Mouse (Mus musculus) common myeloid progenitor, adult 5-6 weeks (primary cell): ENCODE results near the gene Smyd5. TPM values are rescaled to one million over a fixed set of nuclear protein-coding genes. Genes with fewer than 3 reads are reported as not detected.

Experiments
- ATAC-seq: replicated peaks from 2 replicates; pipeline ENCODE4 v1.8.0; 2016; ENCODE audit warnings: low read depth, mild to moderate bottlenecking, moderate TSS enrichment, inconsistent platforms; ENCODE audit not compliant: poor library complexity, severe bottlenecking
- total RNA-seq: library from RNA; stranded (forward); fragments of 200-1000, 187-1606 nt; gene quantifications from 2 replicates; pipeline ENCODE4 v1.2.3, GENCODE M21; 2017

The Smyd5 gene
- 46.2 and 47.0 TPM in 2 replicates for total RNA-seq

GRCm38 (mm10) chr6:85431842-85432431, at the start of gene Smyd5:
Gene Smyd5, plus strand, starts transcription at chr6:85431989.
- peak; percentile 96 for ATAC-seq

- no peak for ATAC-seq
Measured at GRCm38 (mm10) chr6:85382791-85383190, 49.0 kb upstream of the Smyd5 start.

DNA sequence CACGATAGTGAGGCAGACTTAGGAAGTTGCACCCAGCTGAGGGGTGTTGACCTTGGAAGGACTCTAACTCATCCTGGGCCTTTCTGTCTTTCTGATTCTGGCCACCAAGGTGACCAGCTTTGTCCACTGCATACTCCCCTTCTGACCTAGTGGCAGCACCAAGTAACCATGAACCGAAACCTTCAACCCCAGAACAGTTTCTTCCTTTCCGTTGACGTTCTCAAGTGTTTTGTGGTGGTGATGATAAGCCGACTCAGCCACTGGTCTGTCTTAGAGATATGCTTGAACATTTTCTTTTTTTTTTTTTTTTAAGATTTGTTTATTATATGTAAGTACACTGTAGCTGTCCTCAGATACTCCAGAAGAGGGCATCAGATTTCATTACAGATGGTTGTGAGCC, 43.2 kb upstream of the Smyd5 start:
- ATAC-seq, result peak; percentile 72

GRCm38 (mm10) chr6:85391803-85392202, 40.0 kb upstream of the Smyd5 start:
- ATAC-seq, result peak; percentile 71

DNA sequence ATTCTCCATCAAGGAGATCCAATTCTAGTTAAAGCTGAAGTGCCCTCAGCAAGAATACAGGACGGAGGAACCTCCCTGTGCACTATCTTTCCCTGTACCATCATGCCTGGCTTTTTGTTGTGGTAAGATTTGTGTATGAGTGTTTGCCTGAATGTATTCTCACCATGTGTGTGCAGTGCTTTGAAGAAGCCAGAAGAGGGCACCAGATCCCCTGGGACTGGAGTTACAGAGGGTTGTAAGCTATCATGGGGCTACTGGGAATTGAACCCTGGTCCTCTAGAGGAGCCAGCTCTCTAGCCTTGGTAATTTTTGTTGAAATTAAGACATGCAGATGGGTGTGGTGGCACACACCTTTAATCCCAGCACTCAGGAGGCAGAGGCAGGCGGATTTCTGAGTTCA, 36.4 kb upstream of the Smyd5 start:
- no peak for ATAC-seq

DNA sequence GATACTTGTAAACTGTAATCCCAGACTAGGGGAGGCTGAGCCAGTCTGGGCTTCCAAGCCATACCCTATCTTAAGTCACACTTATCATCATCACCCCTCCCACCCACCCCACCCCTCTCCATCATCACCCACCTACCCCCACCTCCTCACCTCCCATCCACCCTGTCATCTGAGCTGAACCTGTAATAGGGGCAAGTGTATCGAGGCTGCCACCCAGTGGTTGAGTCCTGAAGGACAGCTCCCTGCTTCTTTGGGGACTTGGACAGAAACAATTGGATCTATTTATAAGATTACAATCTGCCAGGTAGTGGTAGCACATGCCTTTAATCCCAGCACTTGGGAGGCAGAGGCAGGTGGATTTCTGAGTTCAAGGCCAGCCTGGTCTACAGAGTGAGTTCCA, 34.6 kb upstream of the Smyd5 start:
- peak; percentile 81 for ATAC-seq

GRCm38 (mm10) chr6:85399715-85400114, 32.1 kb upstream of the Smyd5 start:
- ATAC-seq, result no peak

DNA sequence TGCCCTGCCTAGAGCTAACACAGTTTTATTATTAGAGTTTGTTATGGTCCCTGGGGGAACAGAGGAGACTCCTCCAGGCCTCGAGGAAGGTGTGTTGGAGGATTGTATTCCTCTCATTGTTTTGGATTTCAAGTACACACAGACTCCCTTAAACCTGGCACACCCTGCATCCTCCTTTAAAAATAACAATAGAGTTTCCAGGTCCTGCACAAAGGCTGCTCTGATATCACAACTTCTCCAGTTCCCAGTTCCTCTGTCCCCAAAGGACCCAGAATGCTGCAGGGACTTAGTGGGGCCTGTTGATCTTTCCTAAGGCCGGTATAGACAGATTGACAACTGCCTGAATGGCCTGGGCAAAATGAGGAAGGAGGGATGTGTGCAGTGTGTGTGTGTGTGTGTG, 29.2 kb upstream of the Smyd5 start:
- no peak for ATAC-seq

- no peak for ATAC-seq
Measured at GRCm38 (mm10) chr6:85403039-85403438, 28.8 kb upstream of the Smyd5 start.

GRCm38 (mm10) chr6:85409003-85409402, 22.8 kb upstream of the Smyd5 start:
- no peak for ATAC-seq

- ATAC-seq, result peak; percentile 81
Measured at GRCm38 (mm10) chr6:85410771-85411273, 21.0 kb upstream of the Smyd5 start.

DNA sequence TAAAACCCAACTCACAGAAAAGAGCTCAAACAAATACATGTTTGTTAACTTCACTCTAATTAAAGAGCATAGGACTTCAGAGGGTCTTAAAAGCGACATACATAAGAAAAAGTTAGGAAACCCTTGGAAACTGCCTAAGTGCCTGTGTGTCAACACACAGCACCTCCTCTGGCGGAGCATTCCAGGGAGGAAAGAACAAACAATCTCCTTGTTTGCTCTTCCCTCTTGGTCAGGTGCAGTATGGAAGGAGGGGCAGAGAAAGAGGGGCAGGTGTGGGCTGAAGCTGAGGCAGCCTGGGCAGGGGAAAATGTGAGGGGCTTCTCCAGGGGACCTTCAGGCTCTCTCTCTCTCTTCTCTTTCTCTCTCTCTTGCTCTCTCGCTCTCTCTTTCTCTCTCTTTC, 16.0 kb upstream of the Smyd5 start:
- ATAC-seq, result no peak

GRCm38 (mm10) chr6:85419150-85419549, 12.6 kb upstream of the Smyd5 start:
- ATAC-seq, result no peak

DNA sequence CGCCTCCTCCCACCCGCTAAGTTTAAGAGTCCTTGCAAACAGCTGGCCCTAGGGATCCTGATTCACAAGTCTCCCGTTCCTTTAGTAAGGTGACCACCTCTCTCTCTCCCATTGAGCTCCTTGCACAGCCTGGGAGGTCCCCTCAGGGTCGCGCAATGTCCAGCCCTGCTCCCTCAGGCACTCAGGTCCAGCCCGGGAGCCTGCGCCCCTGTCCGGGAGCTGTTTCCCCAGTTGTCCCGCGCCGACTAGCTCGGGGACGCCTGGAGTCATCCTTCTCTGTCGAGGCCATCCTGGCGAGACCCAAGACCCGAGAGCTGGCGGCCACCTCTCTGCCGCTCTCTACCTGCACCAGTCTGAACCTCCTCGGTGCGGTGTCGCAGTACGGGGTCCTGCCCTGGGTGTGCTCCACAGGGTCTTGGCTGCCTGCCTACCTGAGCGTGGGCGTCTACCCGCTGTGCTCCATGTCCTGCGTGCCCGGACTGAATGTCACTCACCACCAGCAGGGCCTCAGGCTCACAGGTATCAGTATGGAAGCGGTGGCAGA, 7.9 kb upstream of the Smyd5 start, which contains the start of gene Noto:
Noto (plus strand) TSS at position 51 of the 544 bp plus-strand sequence.
- no peak for ATAC-seq

DNA sequence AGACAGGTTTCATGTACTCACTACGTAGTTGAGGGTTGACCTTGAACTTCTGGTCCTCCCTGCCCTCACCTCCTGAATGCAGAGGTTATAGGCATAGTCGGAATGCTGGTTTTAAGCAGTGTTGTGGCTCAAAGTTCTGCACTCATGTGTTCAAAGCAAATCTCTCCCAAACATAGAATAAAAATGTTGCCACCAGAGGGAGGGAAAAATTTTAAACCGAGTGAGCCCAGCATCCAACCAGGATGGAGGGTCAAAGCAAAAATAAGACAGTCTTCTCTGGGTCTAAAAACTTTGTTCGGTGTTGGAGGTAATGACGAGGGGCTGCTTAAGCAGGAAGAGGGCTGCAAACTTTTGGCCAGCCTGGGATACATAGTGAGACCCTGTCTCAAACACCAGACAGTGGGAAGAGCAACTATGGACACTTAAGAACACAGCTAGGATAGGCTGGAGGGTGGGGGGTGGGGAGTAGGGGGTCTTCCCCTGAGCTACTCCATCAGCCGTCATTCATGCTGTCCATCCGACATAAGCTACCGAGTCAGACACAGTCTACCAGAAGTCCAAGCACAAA, 431 bp upstream of the Smyd5 start:
- peak; percentile 11; the same call in 1 of the 2 replicates for ATAC-seq

GRCm38 (mm10) chr6:85433865-85434264, 2.1 kb downstream of the Smyd5 start:
- ATAC-seq, result 0 out of 2 replicates have a peak, but pooled peaks have one; percentile 29

DNA sequence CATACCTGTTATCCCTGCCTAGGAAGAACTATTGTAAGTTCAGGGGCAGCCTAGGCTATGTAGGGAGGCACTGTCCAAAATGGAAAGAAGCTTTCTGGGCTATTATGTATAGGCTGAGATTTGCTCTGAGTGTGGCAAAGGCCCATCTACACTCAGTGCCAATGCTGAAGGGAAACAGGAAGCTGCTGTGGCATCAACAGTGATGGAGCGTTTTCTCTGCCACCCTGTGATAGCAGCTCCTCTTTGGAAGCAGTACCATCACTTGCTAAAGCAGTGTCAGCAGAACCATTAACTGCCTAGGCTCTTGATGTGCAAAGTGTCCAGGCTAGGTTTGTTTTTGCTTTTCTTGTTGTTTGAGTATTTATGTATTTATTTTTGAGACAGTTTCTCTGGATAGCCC, 4.4 kb downstream of the Smyd5 start:
- peak; percentile 56 for ATAC-seq

DNA sequence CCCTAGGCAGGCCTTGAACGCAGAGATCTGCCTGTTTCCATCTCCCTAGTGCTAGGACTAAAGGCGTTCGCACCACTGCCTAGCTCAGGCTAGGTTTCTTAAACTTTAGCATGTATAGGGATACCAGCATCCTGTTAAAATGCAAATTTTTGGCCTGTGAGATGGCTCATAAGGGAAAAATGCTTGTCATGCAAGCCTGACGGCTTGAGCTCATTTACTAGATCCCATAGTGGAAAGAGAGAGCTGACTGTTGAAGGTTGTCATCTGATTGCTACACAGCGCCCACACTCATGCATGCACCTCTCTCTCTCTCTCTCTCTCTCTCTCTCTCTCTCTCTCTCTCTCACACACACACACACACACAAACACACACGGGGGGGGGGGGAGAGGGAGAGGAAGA, 4.8 kb downstream of the Smyd5 start:
- no peak for ATAC-seq

DNA sequence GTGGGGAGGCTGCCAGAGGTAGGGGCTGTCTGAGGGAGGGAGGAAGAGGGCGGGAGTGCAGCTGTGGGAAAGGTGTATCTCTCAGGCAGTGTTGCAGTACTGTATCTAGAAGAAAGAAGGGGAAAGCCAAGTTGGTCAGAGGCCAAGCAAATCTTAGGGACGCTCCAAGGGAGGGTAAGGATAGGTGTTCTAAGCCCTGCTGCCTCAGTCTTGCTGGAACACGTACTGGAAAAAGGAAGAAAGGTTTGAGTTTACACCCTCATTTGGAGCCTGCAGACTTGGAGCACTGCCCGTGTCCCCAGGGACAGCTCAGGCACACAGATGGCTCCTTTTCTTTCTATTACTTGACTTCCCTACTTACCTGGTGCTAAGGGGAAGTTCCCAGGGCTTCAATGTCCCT, 9.4 kb downstream of the Smyd5 start:
- no peak for ATAC-seq

- no peak for ATAC-seq
Measured at GRCm38 (mm10) chr6:85443488-85444233, 11.9 kb downstream of the Smyd5 start.
